ENCODE assay signal across 16 mouse cellular contexts in the genomic region with DNA sequence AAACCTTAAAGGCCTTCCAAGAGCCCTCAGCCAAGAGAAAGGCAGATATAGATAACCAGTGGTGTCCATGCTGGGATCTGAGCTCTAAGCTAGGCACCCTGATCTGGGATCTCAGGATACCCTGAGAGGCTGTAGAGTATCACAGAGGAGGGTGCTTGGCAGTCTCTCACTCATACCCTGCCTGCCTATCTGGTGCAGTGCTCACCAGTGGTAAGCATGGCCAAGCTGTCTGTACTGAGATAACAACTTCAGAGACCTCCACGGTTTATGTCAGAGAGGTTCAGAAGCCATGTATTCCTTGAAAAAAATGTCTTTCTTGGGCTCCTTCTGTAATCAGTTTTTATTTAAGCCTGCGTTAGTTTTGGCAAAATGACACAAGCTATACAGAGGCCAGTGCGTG. TPM values are rescaled to one million over a fixed set of nuclear protein-coding genes. Genes with fewer than 3 reads are reported as not detected.
DNase-seq lines count a peak whose midpoint lies in the region; ATAC-seq and TF ChIP-seq lines count a peak whose summit lies in the region.
"Had no signal": no experiment of that assay in that cellular context is flagged by ENCODE, and none has a peak within 500 bp of the region (broad histone marks: within the 10 kb centered on the region; RNA-seq: fewer than 3 reads in every experiment).

No protein-coding gene starts in this region.

- no peak for ATAC-seq in kidney, embryonic 16.5 days (ENCODE audit: low FRiP score, low TSS enrichment)
- ATAC-seq in erythroid progenitor cell, adult 5-6 weeks (replicated peaks; ENCODE audit: low FRiP score, poor library complexity, severe bottlenecking) = peak; percentile 91
- peak; percentile 34; the same call in 1 of the 2 replicates for ATAC-seq in megakaryocyte, adult 5-6 weeks (ENCODE audit: poor library complexity, severe bottlenecking)
- ATAC-seq in intestine, embryonic 15.5 days = no peak
- ATAC-seq: midbrain, embryonic 16.5 days had no signal

- peaks cover 54% of the 10 kb centered on the region for H3K4me1 ChIP-seq in kidney, embryonic 16.5 days (ENCODE audit: insufficient read depth, low read length)
- peaks cover 14% of the 10 kb centered on the region for H3K4me1 ChIP-seq in bone marrow, adult 2 months (ENCODE audit: control insufficient read depth, insufficient read depth, low read length)
- peaks cover 19% of the 10 kb centered on the region for H3K4me1 ChIP-seq in intestine, embryonic 15.5 days (replicated peaks)

- 0 out of 2 replicates have a peak overlapping the region, but pooled peaks have one; percentile 69 for H3K27ac ChIP-seq in kidney, embryonic 16.5 days (ENCODE audit: low read length)
- peak overlapping the region; percentile 84 for H3K27ac ChIP-seq in bone marrow, adult 2 months (ENCODE audit: control insufficient read depth, insufficient read depth, low read depth, low read length, poor library complexity)
- no peak overlapping the region for H3K27ac ChIP-seq in intestine, embryonic 15.5 days
- H3K27ac ChIP-seq: embryonic facial prominence, embryonic 10.5 days; heart, embryonic 13.5 days; neural tube, embryonic 12.5 days had no signal

- no peak for TF ChIP-seq POLR2A in bone marrow, adult 2 months (IDR thresholded peaks at IDR 0.05; ENCODE audit: borderline replicate concordance, control insufficient read depth, low read depth, low read length)

- WGBS in kidney, embryonic 16.5 days = 75% methylated on average over 3 of the region's 3 CpGs
- WGBS in bone marrow, adult 2 months = 65% methylated on average over 3 of the region's 3 CpGs
- 79% methylated on average over 3 of the region's 3 CpGs for WGBS in intestine, embryonic 15.5 days

- H3K9me3 ChIP-seq in kidney, embryonic 16.5 days (ENCODE audit: low read length) = no peaks in the 10 kb centered on the region
- no peaks in the 10 kb centered on the region for H3K9me3 ChIP-seq in intestine, embryonic 15.5 days
- H3K9me3 ChIP-seq: embryonic facial prominence, embryonic 10.5 days; heart, embryonic 13.5 days; neural tube, embryonic 12.5 days had no signal

- H3K9ac ChIP-seq in kidney, embryonic 16.5 days (replicated peaks; ENCODE audit: low read length) = no peak overlapping the region
- H3K9ac ChIP-seq in intestine, embryonic 15.5 days = no peak overlapping the region
- H3K9ac ChIP-seq: heart, embryonic 13.5 days; neural tube, embryonic 12.5 days had no signal

- no peaks in the 10 kb centered on the region for H3K27me3 ChIP-seq in kidney, embryonic 16.5 days (ENCODE audit: insufficient read depth, low read length)
- H3K27me3 ChIP-seq in intestine, embryonic 15.5 days (replicated peaks) = no peaks in the 10 kb centered on the region
- H3K27me3 ChIP-seq: heart, embryonic 13.5 days; neural tube, embryonic 12.5 days; Patski had no signal

- no peak for DNase-seq in kidney, postnatal 10 days
- no peak for DNase-seq in embryo, embryonic 11 days
- no peak for DNase-seq in right cerebral cortex, postnatal 4 days
- DNase-seq: heart, postnatal 4 days; lung, adult 2 months; thymus, postnatal 36 days had no signal

- no peak overlapping the region for H3K4me3 ChIP-seq in kidney, embryonic 16.5 days (ENCODE audit: low read length)
- H3K4me3 ChIP-seq in bone marrow, adult 2 months (replicated peaks; ENCODE audit: control insufficient read depth, low read depth, low read length) = no peak overlapping the region
- H3K4me3 ChIP-seq in intestine, embryonic 15.5 days (replicated peaks) = no peak overlapping the region
- H3K4me3 ChIP-seq: embryonic facial prominence, embryonic 10.5 days; heart, embryonic 13.5 days; neural tube, embryonic 12.5 days had no signal

- no peaks in the 10 kb centered on the region for H3K36me3 ChIP-seq in kidney, embryonic 16.5 days (ENCODE audit: insufficient read depth, low read length)
- H3K36me3 ChIP-seq in intestine, embryonic 15.5 days = no peaks in the 10 kb centered on the region
- H3K36me3 ChIP-seq: embryonic facial prominence, embryonic 10.5 days; heart, embryonic 13.5 days; neural tube, embryonic 12.5 days had no signal

- TF ChIP-seq CTCF in bone marrow, adult 2 months (IDR thresholded peaks at IDR 0.05; ENCODE audit: control insufficient read depth, insufficient read depth, low read length) = no peak

- H3K4me2 ChIP-seq in kidney, embryonic 16.5 days (replicated peaks; ENCODE audit: low read depth, low read length) = no peak overlapping the region
- no peak overlapping the region for H3K4me2 ChIP-seq in intestine, embryonic 15.5 days (replicated peaks)
- H3K4me2 ChIP-seq: heart, embryonic 13.5 days; neural tube, embryonic 12.5 days had no signal

RNA-seq across cellular contexts. Expression of a gene that starts 16.8 kb away (rescaled TPM):
- polyA plus RNA-seq in kidney, embryonic 16.5 days (2015; fragmentation: Nextera tagmentation; extraction: Ambion mirVana) = 40.2 and 48.0 TPM in 2 replicates
- 55.1 and 57.9 TPM in 2 replicates for polyA plus RNA-seq in bone marrow, adult 2 months (2011; ENCODE audit: insufficient read depth, insufficient read length, low replicate concordance, missing spikeins)
- total RNA-seq in erythroid progenitor cell, adult 5-6 weeks (2015; ENCODE audit: low replicate concordance) = 114 and 119 TPM in 2 replicates
- 92.5 and 112 TPM in 2 replicates for total RNA-seq in erythroid progenitor cell, adult 5-6 weeks (2017; ENCODE audit: low replicate concordance)
- 4.2 and 4.7 TPM in 2 replicates for total RNA-seq in megakaryocyte, adult 5-6 weeks (2015)
- 3.0 and 3.7 TPM in 2 replicates for total RNA-seq in megakaryocyte, adult 5-6 weeks (2017)
- 71.6 and 75.9 TPM in 2 replicates for polyA plus RNA-seq in intestine, embryonic 15.5 days (2015; fragmentation: Nextera tagmentation; extraction: Ambion mirVana)

Comparison
In these comparisons a context has a peak if more than half of its experiments do, and no peak if none do; other contexts are left out.
1. ATAC-seq: peak in erythroid progenitor cell, adult 5-6 weeks (single experiment) and megakaryocyte, adult 5-6 weeks (single experiment); none in kidney, embryonic 16.5 days (single experiment) and intestine, embryonic 15.5 days (single experiment).